Mouse (Mus musculus) hindbrain, embryonic 14.5 days (tissue): ENCODE results near the gene B3gnt4. TPM values are rescaled to one million over a fixed set of nuclear protein-coding genes. Genes with fewer than 3 reads are reported as not detected.

Source experiments
- ATAC-seq: fragments of 200-750 bp; cut with Nextera tagmentation; 2 replicates; pipeline ENCODE4 v1.8.0; 2017; ENCODE audit warnings: moderate number of reproducible peaks, mild to moderate bottlenecking, moderate TSS enrichment, moderate library complexity; ENCODE audit not compliant: low FRiP score
- DNase-seq: peaks from one replicate; pipeline ENCODE4 v3.0.0-alpha.2; 2015; ENCODE audit warnings: low spot score
- H3K27ac ChIP-seq: fragments of 300-500 bp; sonication (generic); 2 replicates; pipeline ENCODE4 v1.5.1; 2014; ENCODE audit warnings: mild to moderate bottlenecking, moderate library complexity
- H3K27me3 ChIP-seq: fragments of 300-500 bp; sonication (generic); 2 replicates; pipeline ENCODE4 v1.6.1; 2014; ENCODE audit warnings: mild to moderate bottlenecking, low read length, mixed read lengths; ENCODE audit not compliant: control insufficient read depth, insufficient read depth
- H3K36me3 ChIP-seq: fragments of 300-500 bp; sonication (generic); replicated peaks from 2 replicates; pipeline ENCODE4 v1.6.1; 2014; ENCODE audit not compliant: control insufficient read depth, insufficient read depth
- H3K4me1 ChIP-seq: fragments of 300-500 bp; sonication (generic); replicated peaks from 2 replicates; pipeline ENCODE4 v1.6.1; 2014; ENCODE audit warnings: antibody characterized with exemption, low read length, mixed read lengths; ENCODE audit not compliant: control insufficient read depth, insufficient read depth
- H3K4me2 ChIP-seq: fragments of 300-500 bp; sonication (generic); replicated peaks from 2 replicates; pipeline ENCODE4 v1.6.1; 2014; ENCODE audit warnings: mild to moderate bottlenecking, moderate library complexity
- H3K4me3 ChIP-seq: fragments of 300-500 bp; sonication (generic); replicated peaks from 2 replicates; pipeline ENCODE4 v1.5.1; 2014; ENCODE audit warnings: mild to moderate bottlenecking, low read length
- H3K9ac ChIP-seq: fragments of 300-500 bp; sonication (generic); 2 replicates; pipeline ENCODE4 v1.6.1; 2014
- H3K9me3 ChIP-seq: fragments of 300-500 bp; sonication (generic); 2 replicates; pipeline ENCODE4 v1.6.1; 2016; ENCODE audit warnings: low read length; ENCODE audit not compliant: control insufficient read depth
- WGBS: fragments of 180-500 bp; shearing (Covaris S2); extraction: QIAGEN DNeasy Blood & Tissue Kit; methylation state at CpG from one replicate; pipeline ENCODE4 v1.1.7; 2014; 5-methylcytosine and 5-hydroxymethylcytosine counted together
- microRNA-seq: library from miRNA; unstranded; fragments of <30 nt; microRNA quantifications from one replicate; pipeline ENCODE4, GENCODE M21; 2016
- polyA plus RNA-seq: library from polyadenylated mRNA; unstranded; fragments of >200 nt; fragmentation: Nextera tagmentation; extraction: Ambion mirVana; gene quantifications from 2 replicates; pipeline ENCODE4 v1.2.1, GENCODE M21; 2014

B3gnt4 gene
- polyA plus RNA-seq, 1 experiment from 2014 or later, result 2.0 TPM

GRCm38 (mm10) chr5:123559588-123559987 is 49.3 kb downstream of the B3gnt4 start:
- DNase-seq, result no peak
- no peak overlapping the region for H3K27ac ChIP-seq
- H3K4me3 ChIP-seq, result no peak overlapping the region
- no peak for ATAC-seq
- H3K9me3 ChIP-seq, result no peaks in the 10 kb centered on the region
- H3K9ac ChIP-seq, result no peak overlapping the region
- 96% methylated on average over 8 of the region's 8 CpGs for WGBS
- H3K27me3 ChIP-seq, result no peaks in the 10 kb centered on the region
- H3K36me3 ChIP-seq, result peaks cover 91% of the 10 kb centered on the region
- H3K4me2 ChIP-seq, result no peak overlapping the region
- H3K4me1 ChIP-seq, result no peaks in the 10 kb centered on the region

- 97% methylated on average over 11 of the region's 11 CpGs for WGBS
- Histone ChIP-seq H3K9me3 (no peaks in the 10 kb centered on the region), H3K27ac (no peak overlapping the region), H3K4me2 (no peak overlapping the region), H3K4me1 (no peaks in the 10 kb centered on the region), H3K36me3 (peaks cover 95% of the 10 kb centered on the region), H3K4me3 (no peak overlapping the region), H3K9ac (no peak overlapping the region), H3K27me3 (no peaks in the 10 kb centered on the region)
- DNase-seq, result no peak
- no peak for ATAC-seq
Observed at GRCm38 (mm10) chr5:123561128-123561527, 50.9 kb downstream of the B3gnt4 start.

Small RNAs within 50 kb of the gene (microRNA-seq; reads per million reads assigned to microRNA genes)
- gene Mir7647, result 0.48 reads per million

Other genes with a start within 250 kb of the B3gnt4 start
- gene Bcl7a, start 166.6 kb upstream of the B3gnt4 start, polyA plus RNA-seq, result 35.6 and 36.5 TPM in 2 replicates
- 21.1 and 21.7 TPM in 2 replicates for gene Mlxip, start 115.7 kb upstream of the B3gnt4 start, polyA plus RNA-seq
- 0.43 and 0.89 TPM in 2 replicates for gene Lrrc43, start 21.2 kb upstream of the B3gnt4 start, polyA plus RNA-seq
- not detected in 2 replicates for gene Il31, start 21.0 kb upstream of the B3gnt4 start, polyA plus RNA-seq
- 105 and 110 TPM in 2 replicates for gene Diablo, start 13.7 kb downstream of the B3gnt4 start, polyA plus RNA-seq
- gene Gm49027, start 15.0 kb downstream of the B3gnt4 start, polyA plus RNA-seq, result 0.67 and 0.74 TPM in 2 replicates
- gene Vps33a, start 62.6 kb downstream of the B3gnt4 start, polyA plus RNA-seq, result 49.8 and 50.4 TPM in 2 replicates
- gene Clip1, start 174.2 kb downstream of the B3gnt4 start, polyA plus RNA-seq, result 70.7 and 72.9 TPM in 2 replicates
- gene Zcchc8, start 210.6 kb downstream of the B3gnt4 start, polyA plus RNA-seq, result 55.5 and 61.0 TPM in 2 replicates
- gene Rsrc2, start 239.0 kb downstream of the B3gnt4 start, polyA plus RNA-seq, result 118 and 121 TPM in 2 replicates
- 5.0 and 5.8 TPM in 2 replicates for gene Kntc1, start 239.3 kb downstream of the B3gnt4 start, polyA plus RNA-seq